Mouse (Mus musculus) heart, adult 2 months (tissue): ENCODE results near the gene Itgb6.

ENCODE experiments used
- CTCF ChIP-seq: fragments of 200-600 bp; IDR thresholded peaks from 2 replicates; pipeline ENCODE4 v1.8.1; 2022; ENCODE audit warnings: antibody characterized with exemption, mild to moderate bottlenecking, moderate library complexity
- EP300 ChIP-seq: fragments of 200-500 bp; IDR thresholded peaks from 2 replicates; pipeline ENCODE4 v1.6.1; 2011; ENCODE audit warnings: low read depth, low read length, control low read depth; ENCODE audit not compliant: insufficient read depth

- TF ChIP-seq CTCF, result no peak
- TF ChIP-seq EP300, result no peak
These were observed 49.2 kb downstream of the Itgb6 start for GRCm38 (mm10) chr2:60672973-60673954.
